Mouse (Mus musculus): ENCODE measurements at regions not wholly inside any gene's neighbourhood (a gene's known extent, or its start where the extent isn't known, plus 50 kb on each side); places are given as distances from the start of the nearest gene placed in this dataset.

DNA sequence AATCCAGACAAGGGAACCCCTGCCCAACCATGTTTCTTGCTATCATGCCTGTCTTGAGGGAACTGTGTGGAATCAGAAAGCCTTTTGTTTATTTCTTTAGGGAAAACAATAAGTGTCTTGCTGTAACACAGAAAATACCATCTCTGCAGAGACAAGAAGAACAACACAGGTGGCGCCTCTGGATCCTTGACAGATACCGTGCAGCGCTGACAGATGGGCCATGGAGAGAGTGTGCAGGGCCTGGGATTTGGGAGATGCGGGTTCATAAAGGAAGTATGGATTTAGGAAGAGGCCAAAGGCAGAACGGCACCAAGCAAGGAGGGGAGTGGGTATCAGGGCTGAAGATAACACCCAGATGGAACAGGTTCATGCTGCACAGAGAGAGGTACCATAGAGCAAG, 209.3 kb downstream of the Drd1 start:
- H3K4me2 ChIP-seq (replicated peaks; ENCODE audit: low read depth, low read length), result no peak overlapping the region
- no peaks in the 10 kb centered on the region for H3K27me3 ChIP-seq (ENCODE audit: control insufficient read depth, insufficient read depth, low read length)
- H3K27ac ChIP-seq (ENCODE audit: low read depth, low read length), result no peak overlapping the region
- H3K4me3 ChIP-seq (ENCODE audit: low read depth, low read length), result no peak overlapping the region
- H3K9me3 ChIP-seq (ENCODE audit: control insufficient read depth, low read length), result no peaks in the 10 kb centered on the region
- H3K36me3 ChIP-seq (ENCODE audit: control insufficient read depth, insufficient read depth, low read length), result no peaks in the 10 kb centered on the region
- H3K9ac ChIP-seq (ENCODE audit: low read depth, low read length), result no peak overlapping the region
- no peak for ATAC-seq (ENCODE audit: low FRiP score)
- H3K4me1 ChIP-seq (replicated peaks; ENCODE audit: control insufficient read depth, insufficient read depth, low read length), result no peaks in the 10 kb centered on the region
- DNase-seq (ENCODE audit: low spot score), result no peak
- 89% methylated on average over 5 of the region's 5 CpGs for WGBS

DNA sequence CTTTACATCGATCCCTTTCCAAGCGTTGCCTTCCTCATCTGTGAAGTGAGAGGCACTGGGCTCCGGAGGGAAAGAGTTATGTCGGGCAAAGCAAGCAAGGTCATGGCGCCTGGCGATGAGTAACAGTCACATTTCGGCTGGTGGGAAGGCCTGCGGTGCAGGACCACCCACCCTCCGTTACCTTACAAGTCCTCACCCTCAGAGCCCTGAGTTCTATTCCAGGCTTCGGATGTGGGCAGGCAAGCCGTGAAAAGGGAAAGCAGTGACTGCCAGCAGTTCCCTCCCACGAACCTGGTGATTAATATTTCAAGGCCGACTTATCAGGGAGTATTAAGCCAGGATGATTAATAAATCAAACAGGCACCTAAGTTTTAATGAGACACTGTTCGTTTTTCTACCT, 209.7 kb downstream of the Drd1 start:
- H3K4me1 ChIP-seq (replicated peaks; ENCODE audit: control insufficient read depth, insufficient read depth, low read length), result no peaks in the 10 kb centered on the region
- ATAC-seq (ENCODE audit: low FRiP score), result no peak

DNA sequence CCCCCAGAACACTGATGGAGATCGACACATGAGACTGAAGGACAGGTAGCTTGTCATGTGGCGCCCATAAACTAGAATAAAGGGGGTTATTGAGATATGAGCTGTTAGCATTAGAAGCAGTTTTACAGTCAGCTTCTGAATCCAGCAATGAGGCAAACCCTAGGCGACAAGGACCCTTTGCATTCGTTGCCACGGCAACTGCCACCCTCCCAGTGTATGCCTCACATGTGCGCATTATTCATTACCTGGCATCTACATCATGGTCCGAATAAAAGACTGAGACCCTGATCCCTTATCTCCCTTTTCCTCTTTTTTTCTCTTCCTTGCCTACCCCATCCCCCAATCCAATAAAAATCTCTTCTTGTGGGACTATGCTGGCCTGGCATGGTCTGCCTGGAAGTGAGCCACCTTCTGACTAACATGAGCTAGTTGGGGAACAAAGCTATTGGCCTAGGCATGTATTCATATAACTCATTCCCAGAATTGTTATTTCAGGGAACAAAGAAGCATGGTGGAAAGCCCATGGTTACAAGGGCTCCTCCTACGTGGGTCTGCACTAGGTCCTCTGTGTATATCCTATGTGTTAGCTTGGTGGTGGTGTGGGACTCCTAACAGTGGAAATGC, 229.4 kb downstream of the Drd1 start:
- no peaks in the 10 kb centered on the region for H3K9me3 ChIP-seq (ENCODE audit: control insufficient read depth, low read length)
- WGBS, result 66% methylated on average over 8 of the region's 8 CpGs
- DNase-seq (ENCODE audit: low spot score), result no peak
- no peak overlapping the region for H3K9ac ChIP-seq (ENCODE audit: low read depth, low read length)
- no peak for ATAC-seq (ENCODE audit: low FRiP score)
- no peak overlapping the region for H3K27ac ChIP-seq (ENCODE audit: low read depth, low read length)
- H3K4me1 ChIP-seq (replicated peaks; ENCODE audit: control insufficient read depth, insufficient read depth, low read length), result no peaks in the 10 kb centered on the region
- no peak overlapping the region for H3K4me3 ChIP-seq (ENCODE audit: low read depth, low read length)
- H3K4me2 ChIP-seq (replicated peaks; ENCODE audit: low read depth, low read length), result no peak overlapping the region
- no peaks in the 10 kb centered on the region for H3K36me3 ChIP-seq (ENCODE audit: control insufficient read depth, insufficient read depth, low read length)
- no peaks in the 10 kb centered on the region for H3K27me3 ChIP-seq (ENCODE audit: control insufficient read depth, insufficient read depth, low read length)

More for the DNA sequence above, 209.7 kb downstream of the Drd1 start:
- Histone ChIP-seq H3K4me2 (replicated peaks; ENCODE audit: low read depth, low read length) (no peak overlapping the region), H3K27me3 (ENCODE audit: control insufficient read depth, insufficient read depth, low read length) (no peaks in the 10 kb centered on the region), H3K4me3 (ENCODE audit: low read depth, low read length) (no peak overlapping the region), H3K9me3 (ENCODE audit: control insufficient read depth, low read length) (no peaks in the 10 kb centered on the region), H3K9ac (ENCODE audit: low read depth, low read length) (no peak overlapping the region), H3K27ac (ENCODE audit: low read depth, low read length) (no peak overlapping the region), H3K36me3 (ENCODE audit: control insufficient read depth, insufficient read depth, low read length) (no peaks in the 10 kb centered on the region)
- WGBS, result 86% methylated on average over 14 of the region's 14 CpGs
- no peak for DNase-seq (ENCODE audit: low spot score)

DNA sequence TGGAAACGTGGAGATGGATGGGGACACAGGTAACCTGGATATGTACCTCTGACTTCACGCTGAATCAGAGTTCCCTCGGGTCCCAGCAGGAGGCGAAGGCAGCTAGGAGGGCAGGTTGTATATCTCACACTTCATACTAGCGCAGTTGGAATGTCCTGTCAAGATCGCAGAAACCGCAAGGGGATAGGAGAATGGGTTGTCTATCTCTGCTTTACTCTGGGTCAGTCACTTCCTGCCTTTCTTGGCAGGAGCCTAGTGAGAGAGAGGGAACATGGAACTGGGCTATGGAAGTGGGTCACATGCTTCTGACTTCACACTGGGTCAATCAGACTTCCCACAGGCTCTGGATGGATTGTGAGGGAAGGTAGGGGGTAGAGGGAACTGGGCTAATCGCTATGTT, 233.4 kb downstream of the Drd1 start:
- no peak overlapping the region for H3K27ac ChIP-seq (ENCODE audit: low read depth, low read length)
- no peak overlapping the region for H3K4me2 ChIP-seq (replicated peaks; ENCODE audit: low read depth, low read length)
- no peak overlapping the region for H3K4me3 ChIP-seq (ENCODE audit: low read depth, low read length)
- H3K36me3 ChIP-seq (ENCODE audit: control insufficient read depth, insufficient read depth, low read length), result no peaks in the 10 kb centered on the region
- no peak for ATAC-seq (ENCODE audit: low FRiP score)
- H3K4me1 ChIP-seq (replicated peaks; ENCODE audit: control insufficient read depth, insufficient read depth, low read length), result no peaks in the 10 kb centered on the region
- 90% methylated on average over 8 of the region's 8 CpGs for WGBS
- H3K9ac ChIP-seq (ENCODE audit: low read depth, low read length), result no peak overlapping the region
- H3K27me3 ChIP-seq (ENCODE audit: control insufficient read depth, insufficient read depth, low read length), result no peaks in the 10 kb centered on the region
- DNase-seq (ENCODE audit: low spot score), result no peak
- H3K9me3 ChIP-seq (ENCODE audit: control insufficient read depth, low read length), result no peaks in the 10 kb centered on the region

DNA sequence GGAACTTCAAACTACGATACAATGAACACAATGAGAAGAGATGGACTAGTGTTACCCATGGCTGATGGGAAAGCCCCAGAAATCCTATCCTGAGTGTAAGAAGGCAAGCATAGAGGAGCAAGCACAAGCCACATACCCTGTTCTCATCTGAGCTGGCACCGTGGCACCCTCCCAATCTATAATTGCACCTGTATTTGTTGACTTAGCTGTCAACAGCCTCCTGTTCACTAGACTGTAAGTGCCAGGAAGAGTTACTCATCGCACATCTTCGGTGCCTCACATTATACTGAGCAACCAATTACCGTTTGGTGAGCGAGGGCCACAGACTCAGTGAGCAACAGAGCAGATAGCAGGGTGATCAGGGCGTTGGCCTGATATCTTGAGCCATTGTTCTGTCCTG, 239.9 kb downstream of the Drd1 start:
- H3K4me3 ChIP-seq (ENCODE audit: low read depth, low read length), result no peak overlapping the region

DNA sequence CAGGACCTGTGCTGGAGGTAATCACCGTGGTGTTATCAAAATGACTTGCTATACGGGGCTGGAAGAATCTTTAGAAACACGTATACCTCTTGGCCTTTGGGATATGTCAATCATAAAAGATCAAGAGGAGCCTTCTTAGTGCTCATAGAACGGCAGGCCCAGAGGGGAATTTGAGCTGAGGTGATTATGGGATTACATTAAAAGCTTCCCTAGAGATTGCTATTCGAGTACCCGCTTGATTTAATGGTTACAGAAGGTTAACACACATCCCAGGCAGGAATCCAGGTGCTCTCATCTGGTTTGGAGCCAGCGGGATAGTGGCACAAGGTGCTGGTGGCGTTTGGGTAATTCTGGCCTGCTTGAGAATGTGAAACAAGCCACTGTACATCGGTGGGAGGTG, 241.4 kb downstream of the Drd1 start:
- no peak overlapping the region for H3K27ac ChIP-seq (ENCODE audit: low read depth, low read length)
- H3K27me3 ChIP-seq (ENCODE audit: control insufficient read depth, insufficient read depth, low read length), result no peaks in the 10 kb centered on the region
- no peak for DNase-seq (ENCODE audit: low spot score)
- H3K4me1 ChIP-seq (replicated peaks; ENCODE audit: control insufficient read depth, insufficient read depth, low read length), result no peaks in the 10 kb centered on the region
- no peak overlapping the region for H3K4me3 ChIP-seq (ENCODE audit: low read depth, low read length)
- WGBS, result 76% methylated on average over 9 of the region's 9 CpGs
- no peaks in the 10 kb centered on the region for H3K9me3 ChIP-seq (ENCODE audit: control insufficient read depth, low read length)
- H3K9ac ChIP-seq (ENCODE audit: low read depth, low read length), result no peak overlapping the region
- ATAC-seq (ENCODE audit: low FRiP score), result no peak
- H3K4me2 ChIP-seq (replicated peaks; ENCODE audit: low read depth, low read length), result no peak overlapping the region
- no peaks in the 10 kb centered on the region for H3K36me3 ChIP-seq (ENCODE audit: control insufficient read depth, insufficient read depth, low read length)

More for the DNA sequence above, 239.9 kb downstream of the Drd1 start:
- 86% methylated on average over 7 of the region's 7 CpGs for WGBS
- Histone ChIP-seq H3K4me2 (replicated peaks; ENCODE audit: low read depth, low read length) (no peak overlapping the region), H3K4me1 (replicated peaks; ENCODE audit: control insufficient read depth, insufficient read depth, low read length) (no peaks in the 10 kb centered on the region), H3K27ac (ENCODE audit: low read depth, low read length) (no peak overlapping the region), H3K9ac (ENCODE audit: low read depth, low read length) (no peak overlapping the region), H3K27me3 (ENCODE audit: control insufficient read depth, insufficient read depth, low read length) (no peaks in the 10 kb centered on the region), H3K36me3 (ENCODE audit: control insufficient read depth, insufficient read depth, low read length) (no peaks in the 10 kb centered on the region), H3K9me3 (ENCODE audit: control insufficient read depth, low read length) (no peaks in the 10 kb centered on the region)
- ATAC-seq (ENCODE audit: low FRiP score) (no peak), DNase-seq (ENCODE audit: low spot score) (no peak)

DNA sequence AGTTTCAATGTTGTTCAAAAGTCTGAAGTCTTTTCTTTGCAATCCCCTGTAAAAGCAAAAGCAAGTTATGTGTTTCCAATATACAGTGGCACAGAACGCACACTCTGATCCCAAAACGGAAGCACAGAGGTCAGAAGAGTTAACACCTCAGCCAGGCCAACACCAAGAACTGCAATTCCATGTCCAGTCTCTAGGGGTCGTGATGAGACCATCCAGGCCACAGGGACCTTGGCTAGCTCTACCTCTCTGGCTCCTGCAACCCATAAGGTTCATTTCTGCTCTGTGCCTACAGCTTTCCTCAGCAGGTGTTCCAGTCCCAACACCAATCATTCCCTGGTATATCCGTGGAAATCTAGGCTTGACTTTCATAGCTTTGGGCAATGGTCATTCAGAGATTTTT, 243.6 kb downstream of the Drd1 start:
- WGBS, result 34% methylated on average over 4 of the region's 4 CpGs
- no peak overlapping the region for H3K4me2 ChIP-seq (replicated peaks; ENCODE audit: low read depth, low read length)
- no peaks in the 10 kb centered on the region for H3K27me3 ChIP-seq (ENCODE audit: control insufficient read depth, insufficient read depth, low read length)
- no peak overlapping the region for H3K27ac ChIP-seq (ENCODE audit: low read depth, low read length)
- ATAC-seq (ENCODE audit: low FRiP score) (no peak), DNase-seq (ENCODE audit: low spot score) (peak; percentile 64)
- H3K4me3 ChIP-seq (ENCODE audit: low read depth, low read length), result no peak overlapping the region
- H3K9me3 ChIP-seq (ENCODE audit: control insufficient read depth, low read length), result no peaks in the 10 kb centered on the region
- no peak overlapping the region for H3K9ac ChIP-seq (ENCODE audit: low read depth, low read length)
- H3K36me3 ChIP-seq (ENCODE audit: control insufficient read depth, insufficient read depth, low read length), result no peaks in the 10 kb centered on the region
- no peaks in the 10 kb centered on the region for H3K4me1 ChIP-seq (replicated peaks; ENCODE audit: control insufficient read depth, insufficient read depth, low read length)

DNA sequence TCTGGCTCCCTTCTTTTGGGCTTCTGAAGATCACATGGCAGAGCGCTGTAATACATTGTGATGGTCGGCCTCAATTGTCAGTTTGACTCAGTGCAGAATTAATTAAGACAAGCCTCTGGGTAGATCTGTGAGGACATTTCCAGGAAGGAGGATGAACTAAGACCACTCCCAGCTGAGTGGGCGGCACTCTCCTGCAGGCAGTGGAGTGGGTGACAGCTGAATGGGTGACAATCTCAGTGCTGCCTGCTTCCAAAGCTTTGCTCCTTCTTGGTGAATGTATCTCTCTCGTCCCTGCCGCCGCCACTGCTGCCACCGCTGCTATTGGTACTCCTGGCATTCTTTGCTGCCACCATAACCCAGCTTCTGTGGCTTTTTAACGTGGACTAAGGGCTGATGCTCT, 244.4 kb downstream of the Drd1 start:
- WGBS, result 74% methylated on average over 8 of the region's 8 CpGs
- no peaks in the 10 kb centered on the region for H3K27me3 ChIP-seq (ENCODE audit: control insufficient read depth, insufficient read depth, low read length)
- no peaks in the 10 kb centered on the region for H3K36me3 ChIP-seq (ENCODE audit: control insufficient read depth, insufficient read depth, low read length)
- no peak overlapping the region for H3K4me2 ChIP-seq (replicated peaks; ENCODE audit: low read depth, low read length)
- H3K4me1 ChIP-seq (replicated peaks; ENCODE audit: control insufficient read depth, insufficient read depth, low read length), result no peaks in the 10 kb centered on the region
- H3K9ac ChIP-seq (ENCODE audit: low read depth, low read length), result no peak overlapping the region
- no peak overlapping the region for H3K4me3 ChIP-seq (ENCODE audit: low read depth, low read length)
- H3K27ac ChIP-seq (ENCODE audit: low read depth, low read length), result no peak overlapping the region
- no peaks in the 10 kb centered on the region for H3K9me3 ChIP-seq (ENCODE audit: control insufficient read depth, low read length)
- ATAC-seq (ENCODE audit: low FRiP score) (no peak), DNase-seq (ENCODE audit: low spot score) (no peak)

DNA sequence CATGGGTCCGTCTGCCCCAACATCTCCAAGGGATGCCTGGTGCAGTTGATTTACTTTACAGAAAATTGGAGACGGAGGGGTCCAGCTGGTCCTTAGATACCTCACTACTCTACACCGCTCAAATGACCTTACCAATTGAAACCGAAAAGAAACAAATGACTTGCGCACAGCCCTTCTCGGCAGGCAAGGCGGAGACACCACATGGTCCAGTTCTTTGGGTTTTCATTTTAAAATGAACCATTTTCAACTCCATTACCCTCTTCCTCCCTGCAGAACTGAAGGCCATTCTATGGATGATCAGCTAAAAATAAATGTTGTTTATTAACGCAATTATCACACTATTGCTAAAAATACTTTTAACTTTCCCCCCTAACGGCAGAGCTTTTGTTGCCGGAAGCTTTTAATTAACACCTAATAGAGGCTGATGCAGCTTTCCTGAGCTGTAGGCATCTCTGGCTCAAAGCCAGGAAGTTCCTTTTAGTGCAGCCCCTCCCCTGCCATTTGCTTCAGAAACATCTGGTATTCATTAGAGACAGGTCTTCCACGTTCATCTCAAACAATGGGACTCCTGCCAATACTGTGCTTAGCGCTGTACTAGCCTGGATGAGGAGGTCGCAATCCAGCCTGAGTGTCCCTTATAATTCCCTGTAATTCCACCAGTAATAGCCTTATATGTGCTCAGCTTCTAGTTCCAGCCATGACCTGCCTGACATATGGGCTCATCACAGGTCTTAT, 247.5 kb downstream of the Drd1 start:
- H3K9ac ChIP-seq (ENCODE audit: low read depth, low read length), result no peak overlapping the region
- H3K27ac ChIP-seq (ENCODE audit: low read depth, low read length), result no peak overlapping the region
- H3K4me2 ChIP-seq (replicated peaks; ENCODE audit: low read depth, low read length), result no peak overlapping the region
- no peaks in the 10 kb centered on the region for H3K9me3 ChIP-seq (ENCODE audit: control insufficient read depth, low read length)
- H3K4me1 ChIP-seq (replicated peaks; ENCODE audit: control insufficient read depth, insufficient read depth, low read length), result no peaks in the 10 kb centered on the region
- H3K27me3 ChIP-seq (ENCODE audit: control insufficient read depth, insufficient read depth, low read length), result no peaks in the 10 kb centered on the region
- DNase-seq (ENCODE audit: low spot score), result peak; percentile 33
- no peaks in the 10 kb centered on the region for H3K36me3 ChIP-seq (ENCODE audit: control insufficient read depth, insufficient read depth, low read length)
- H3K4me3 ChIP-seq (ENCODE audit: low read depth, low read length), result no peak overlapping the region
- WGBS, result 63% methylated on average over 13 of the region's 13 CpGs
- no peak for ATAC-seq (ENCODE audit: low FRiP score)
